Mouse (Mus musculus) kidney, adult 2 months (tissue): ENCODE data around the gene Mrps27.

Source experiments
- CTCF ChIP-seq: fragments of 200-500 bp; conservative IDR thresholded peaks from 2 replicates; pipeline ENCODE4 v1.5.1; 2011; ENCODE audit warnings: low read depth, mild to moderate bottlenecking, control low read depth, low read length, moderate library complexity, mixed read lengths; ENCODE audit not compliant: insufficient read depth, insufficient read length
- POLR2A ChIP-seq: fragments of 200-500 bp; IDR thresholded peaks from one replicate; pipeline ENCODE4 v1.6.1; 2011; ENCODE audit warnings: low read depth, low read length, control low read depth

- TF ChIP-seq CTCF = no peak
- TF ChIP-seq POLR2A = no peak
Observed at GRCm38 (mm10) chr13:99449547-99449946, 105.0 kb downstream of the Mrps27 start.
